Mouse (Mus musculus) forebrain, embryonic 16.5 days (tissue): ENCODE measurements at regions not wholly inside any gene's neighbourhood (a gene's known extent, or its start where the extent isn't known, plus 50 kb on each side); places are given as distances from the start of the nearest gene placed in this dataset.
A peak's percentile ranks its signal among the peaks of the same experiment; 100 is the strongest.

Experiments
- ATAC-seq: fragments of 200-750 bp; cut with Nextera tagmentation; 2 replicates; pipeline ENCODE4 v1.8.0; 2017; ENCODE audit warnings: mild to moderate bottlenecking, moderate library complexity
- H3K27ac ChIP-seq: fragments of 300-500 bp; sonication (generic); 2 replicates; pipeline ENCODE4 v1.5.1; 2014; ENCODE audit warnings: low read length, control low read depth
- H3K27me3 ChIP-seq: fragments of 300-500 bp; sonication (generic); replicated peaks from 2 replicates; pipeline ENCODE4 v1.6.1; 2014; ENCODE audit warnings: low read length; ENCODE audit not compliant: control insufficient read depth, insufficient read depth
- H3K36me3 ChIP-seq: fragments of 300-500 bp; sonication (generic); 2 replicates; pipeline ENCODE4 v1.6.1; 2014; ENCODE audit not compliant: control insufficient read depth, insufficient read depth
- H3K4me1 ChIP-seq: fragments of 300-500 bp; sonication (generic); replicated peaks from 2 replicates; pipeline ENCODE4 v1.6.1; 2014; ENCODE audit warnings: low read length; ENCODE audit not compliant: control insufficient read depth, insufficient read depth
- H3K4me2 ChIP-seq: fragments of 300-500 bp; sonication (generic); 2 replicates; pipeline ENCODE4 v1.6.1; 2014; ENCODE audit warnings: mild to moderate bottlenecking, low read length, control low read depth
- H3K4me3 ChIP-seq: fragments of 300-500 bp; sonication (generic); replicated peaks from 2 replicates; pipeline ENCODE4 v1.5.1; 2014; ENCODE audit warnings: mild to moderate bottlenecking, low read length, control low read depth
- H3K9ac ChIP-seq: fragments of 300-500 bp; sonication (generic); replicated peaks from 2 replicates; pipeline ENCODE4 v1.6.1; 2014; ENCODE audit warnings: low read depth, low read length, control low read depth
- H3K9me3 ChIP-seq: fragments of 300-500 bp; sonication (generic); 2 replicates; pipeline ENCODE4 v1.6.1; 2016; ENCODE audit warnings: low read length; ENCODE audit not compliant: control insufficient read depth
- WGBS: fragments of 180-500 bp; shearing (Covaris S2); extraction: QIAGEN DNeasy Blood & Tissue Kit; methylation state at CpG from one replicate; pipeline ENCODE4 v1.1.7; 2014; 5-methylcytosine and 5-hydroxymethylcytosine counted together

GRCm38 (mm10) chr3:41426946-41427345 is 128.6 kb upstream of the Jade1 start:
- no peak for ATAC-seq
- no peak overlapping the region for H3K4me2 ChIP-seq
- no peaks in the 10 kb centered on the region for H3K9me3 ChIP-seq
- no peaks in the 10 kb centered on the region for H3K36me3 ChIP-seq
- WGBS: 77% methylated on average over 3 of the region's 3 CpGs
- peaks cover 3% of the 10 kb centered on the region; the same call in 1 of the 2 replicates for H3K4me1 ChIP-seq
- no peak overlapping the region for H3K9ac ChIP-seq
- H3K27me3 ChIP-seq: no peaks in the 10 kb centered on the region
- no peak overlapping the region for H3K27ac ChIP-seq
- H3K4me3 ChIP-seq: no peak overlapping the region

- ATAC-seq: no peak
- no peaks in the 10 kb centered on the region for H3K27me3 ChIP-seq
- H3K27ac ChIP-seq: no peak overlapping the region
- H3K4me1 ChIP-seq: peaks cover 3% of the 10 kb centered on the region; the same call in 1 of the 2 replicates
- H3K4me3 ChIP-seq: no peak overlapping the region
- no peaks in the 10 kb centered on the region for H3K9me3 ChIP-seq
- H3K4me2 ChIP-seq: no peak overlapping the region
- no peak overlapping the region for H3K9ac ChIP-seq
- no peaks in the 10 kb centered on the region for H3K36me3 ChIP-seq
- WGBS: 90% methylated on average over 8 of the region's 8 CpGs
These were observed 129.7 kb upstream of the Jade1 start for GRCm38 (mm10) chr3:41425863-41426262.

- WGBS: 24% methylated on average over 10 of the region's 10 CpGs
- peaks cover 3% of the 10 kb centered on the region; the same call in 1 of the 2 replicates for H3K4me1 ChIP-seq
- H3K36me3 ChIP-seq: no peaks in the 10 kb centered on the region
- no peak for ATAC-seq
- no peaks in the 10 kb centered on the region for H3K9me3 ChIP-seq
- H3K27me3 ChIP-seq: no peaks in the 10 kb centered on the region
- H3K4me2 ChIP-seq: no peak overlapping the region
- H3K27ac ChIP-seq: no peak overlapping the region
- no peak overlapping the region for H3K9ac ChIP-seq
- no peak overlapping the region for H3K4me3 ChIP-seq
These were observed 131.2 kb upstream of the Jade1 start for GRCm38 (mm10) chr3:41424142-41424939.

DNA sequence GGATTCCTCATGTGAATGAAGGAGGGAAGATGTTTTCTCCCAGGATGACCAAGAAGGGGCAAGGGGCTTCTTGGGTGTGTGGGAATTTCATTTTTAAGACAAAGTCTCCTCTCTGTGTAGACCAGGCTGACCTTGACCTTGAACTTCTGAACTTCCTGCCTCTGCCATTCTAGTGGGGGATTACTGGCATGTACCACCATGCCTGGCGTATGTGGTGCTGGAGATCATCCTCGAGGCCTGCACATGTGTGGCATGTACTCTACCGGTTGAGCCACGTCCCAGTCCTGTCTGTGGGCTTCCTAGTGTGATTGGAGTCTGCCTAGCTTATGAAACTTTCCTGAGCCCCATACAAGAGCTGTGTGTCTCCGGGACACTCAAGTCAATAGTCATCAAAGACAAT is 131.9 kb upstream of the Jade1 start:
- no peak overlapping the region for H3K4me3 ChIP-seq
- no peak overlapping the region for H3K4me2 ChIP-seq
- no peaks in the 10 kb centered on the region for H3K27me3 ChIP-seq
- H3K27ac ChIP-seq: no peak overlapping the region
- no peak overlapping the region for H3K9ac ChIP-seq
- peaks cover 3% of the 10 kb centered on the region; the same call in 1 of the 2 replicates for H3K4me1 ChIP-seq
- WGBS: 76% methylated on average over 5 of the region's 5 CpGs
- H3K9me3 ChIP-seq: no peaks in the 10 kb centered on the region
- H3K36me3 ChIP-seq: no peaks in the 10 kb centered on the region
- no peak for ATAC-seq

GRCm38 (mm10) chr3:41422615-41423579 is 132.6 kb upstream of the Jade1 start:
- Histone ChIP-seq H3K27me3 (no peaks in the 10 kb centered on the region), H3K4me3 (no peak overlapping the region), H3K27ac (no peak overlapping the region), H3K4me1 (peaks cover 3% of the 10 kb centered on the region; the same call in 1 of the 2 replicates), H3K4me2 (no peak overlapping the region), H3K36me3 (no peaks in the 10 kb centered on the region), H3K9ac (no peak overlapping the region), H3K9me3 (no peaks in the 10 kb centered on the region)
- peak; percentile 47; the same call in 1 of the 2 replicates for ATAC-seq
- 27% methylated on average over 14 of the region's 14 CpGs for WGBS

- ATAC-seq: no peak
- Histone ChIP-seq H3K27me3 (no peaks in the 10 kb centered on the region), H3K9me3 (no peaks in the 10 kb centered on the region), H3K4me1 (peaks cover 11% of the 10 kb centered on the region), H3K36me3 (no peaks in the 10 kb centered on the region), H3K4me2 (no peak overlapping the region), H3K9ac (no peak overlapping the region), H3K4me3 (no peak overlapping the region), H3K27ac (no peak overlapping the region)
- 100% methylated on average over 1 of the region's 1 CpGs for WGBS
These were observed 141.8 kb upstream of the Jade1 start for GRCm38 (mm10) chr3:41413771-41414170.

- no peak overlapping the region for H3K4me2 ChIP-seq
- no peak overlapping the region for H3K27ac ChIP-seq
- no peak overlapping the region for H3K9ac ChIP-seq
- H3K4me3 ChIP-seq: no peak overlapping the region
- ATAC-seq: no peak
- no peaks in the 10 kb centered on the region for H3K9me3 ChIP-seq
- H3K27me3 ChIP-seq: no peaks in the 10 kb centered on the region
- peaks cover 12% of the 10 kb centered on the region for H3K4me1 ChIP-seq
- no peaks in the 10 kb centered on the region for H3K36me3 ChIP-seq
- WGBS: 90% methylated on average over 2 of the region's 2 CpGs
These were observed 142.8 kb upstream of the Jade1 start for GRCm38 (mm10) chr3:41412698-41413097.

GRCm38 (mm10) chr3:41408821-41409737 is 146.5 kb upstream of the Jade1 start:
- H3K4me2 ChIP-seq: peak overlapping the region; percentile 82
- H3K36me3 ChIP-seq: no peaks in the 10 kb centered on the region
- no peaks in the 10 kb centered on the region for H3K9me3 ChIP-seq
- ATAC-seq: peak; percentile 88
- no peaks in the 10 kb centered on the region for H3K27me3 ChIP-seq
- WGBS: 2% methylated on average over 15 of the region's 15 CpGs
- H3K4me3 ChIP-seq: peak overlapping the region; percentile 56
- peak overlapping the region; percentile 65 for H3K9ac ChIP-seq
- peaks cover 12% of the 10 kb centered on the region for H3K4me1 ChIP-seq
- H3K27ac ChIP-seq: peak overlapping the region; percentile 73
